Mouse (Mus musculus): ENCODE results near the gene 1700001J03Rik.
A peak's percentile ranks its signal among the peaks of the same experiment; 100 is the strongest.
"Not testable (repeated sequence)": the region's sequence is repeated elsewhere in the genome, so short reads cannot be mapped to it uniquely, and the experiment has no call there.

The 1700001J03Rik gene

GRCm38 (mm10) chr5:146188144-146188543, 3.0 kb upstream of the 1700001J03Rik start:
- no peak for DNase-seq

GRCm38 (mm10) chr5:146187441-146187840, 2.3 kb upstream of the 1700001J03Rik start:
- DNase-seq, result peak; percentile 62 to 63

- peak; percentile 40 to 48 for DNase-seq
Measured at GRCm38 (mm10) chr5:146172744-146173143, 12.4 kb downstream of the 1700001J03Rik start.

GRCm38 (mm10) chr5:146170621-146171020, 14.5 kb downstream of the 1700001J03Rik start, which contains the start of gene Gm6309:
Gm6309 (minus strand) TSS chr5:146170721.
- not testable (repeated sequence) for DNase-seq

GRCm38 (mm10) chr5:146160439-146160838, 24.7 kb downstream of the 1700001J03Rik start, which contains the start of gene Gm5565:
Gm5565 (minus strand) TSS chr5:146160539.
- not testable (repeated sequence) for DNase-seq

- DNase-seq, result not testable (repeated sequence)
Measured at GRCm38 (mm10) chr5:146158326-146158725, 26.8 kb downstream of the 1700001J03Rik start.

- DNase-seq, result no peak
Measured at GRCm38 (mm10) chr5:146150454-146150853, 34.6 kb downstream of the 1700001J03Rik start.

GRCm38 (mm10) chr5:146147903-146148302, 37.2 kb downstream of the 1700001J03Rik start:
- no peak for DNase-seq
